10 mouse cellular contexts compared by ENCODE assay signal in the genomic region with DNA sequence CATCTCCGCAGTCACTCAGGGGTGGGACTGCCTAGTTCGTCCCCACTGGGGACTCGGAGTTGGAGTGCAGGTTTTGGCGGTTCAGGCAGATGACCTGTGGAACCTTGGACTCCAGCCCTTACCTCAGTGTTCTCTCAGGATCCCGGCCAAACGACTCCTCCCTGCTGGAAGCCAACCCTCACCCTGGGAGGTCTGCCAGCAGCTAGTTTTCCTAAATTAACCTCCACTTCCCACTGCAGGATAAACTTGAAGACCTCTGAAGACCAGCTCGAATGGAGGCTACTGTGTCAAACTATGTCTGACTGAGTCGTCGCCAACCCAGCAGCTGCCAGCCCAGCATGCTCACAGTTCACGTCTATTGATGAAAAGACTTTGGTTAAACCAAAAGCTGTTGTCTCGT.
DNase-seq lines count a peak whose midpoint lies in the region; ATAC-seq and TF ChIP-seq lines count a peak whose summit lies in the region.
"Had no signal": no experiment of that assay in that cellular context is flagged by ENCODE, and none has a peak within 500 bp of the region (broad histone marks: within the 10 kb centered on the region; RNA-seq: fewer than 3 reads in every experiment).

No protein-coding gene starts in this region.

- H3K4me2 ChIP-seq in heart, embryonic 15.5 days, result no peak overlapping the region
- no peak overlapping the region for H3K4me2 ChIP-seq in lung, embryonic 16.5 days (ENCODE audit: low read depth, low read length)
- H3K4me2 ChIP-seq in midbrain, embryonic 15.5 days, result no peak overlapping the region
- no peak overlapping the region for H3K4me2 ChIP-seq in forebrain, postnatal 0 days (ENCODE audit: low read depth)
- H3K4me2 ChIP-seq: embryonic facial prominence, embryonic 13.5 days; stomach, embryonic 15.5 days had no signal

- 31% methylated on average over 11 of the region's 11 CpGs for WGBS in heart, embryonic 15.5 days
- 51% methylated on average over 11 of the region's 11 CpGs for WGBS in lung, embryonic 16.5 days
- WGBS in midbrain, embryonic 15.5 days, result 64% methylated on average over 11 of the region's 11 CpGs
- 55% methylated on average over 11 of the region's 11 CpGs for WGBS in forebrain, postnatal 0 days

- ATAC-seq in heart, embryonic 15.5 days (replicated peaks; ENCODE audit: insufficient number of reproducible peaks, insufficient read depth, low FRiP score, low read depth), result peak; percentile 55; the same call in 1 of the 2 replicates
- peak; percentile 12; the same call in 1 of the 2 replicates for ATAC-seq in lung, embryonic 16.5 days (ENCODE audit: low read depth)
- no peak for ATAC-seq in midbrain, embryonic 15.5 days (replicated peaks)
- no peak for ATAC-seq in forebrain, postnatal 0 days

- no peaks in the 10 kb centered on the region for H3K9me3 ChIP-seq in heart, embryonic 15.5 days (replicated peaks)
- no peaks in the 10 kb centered on the region for H3K9me3 ChIP-seq in lung, embryonic 16.5 days (ENCODE audit: control insufficient read depth, low read length)
- H3K9me3 ChIP-seq in midbrain, embryonic 15.5 days, result no peaks in the 10 kb centered on the region
- no peaks in the 10 kb centered on the region for H3K9me3 ChIP-seq in forebrain, postnatal 0 days (ENCODE audit: low read length)
- H3K9me3 ChIP-seq: stomach, embryonic 15.5 days had no signal

- H3K36me3 ChIP-seq in heart, embryonic 15.5 days, result no peaks in the 10 kb centered on the region
- H3K36me3 ChIP-seq in lung, embryonic 16.5 days (ENCODE audit: control insufficient read depth, insufficient read depth, low read length), result no peaks in the 10 kb centered on the region
- no peaks in the 10 kb centered on the region for H3K36me3 ChIP-seq in midbrain, embryonic 15.5 days (replicated peaks)
- no peaks in the 10 kb centered on the region for H3K36me3 ChIP-seq in forebrain, postnatal 0 days (ENCODE audit: insufficient read depth)
- H3K36me3 ChIP-seq: embryonic facial prominence, embryonic 13.5 days; stomach, embryonic 15.5 days had no signal

- TF ChIP-seq CTCF in forebrain, postnatal 0 days (IDR thresholded peaks at IDR 0.05; ENCODE audit: low read depth), result no peak

- H3K9ac ChIP-seq in heart, embryonic 15.5 days, result no peak overlapping the region
- H3K9ac ChIP-seq in lung, embryonic 16.5 days (ENCODE audit: low read length), result no peak overlapping the region
- no peak overlapping the region for H3K9ac ChIP-seq in midbrain, embryonic 15.5 days
- H3K9ac ChIP-seq in forebrain, postnatal 0 days, result no peak overlapping the region
- H3K9ac ChIP-seq: embryonic facial prominence, embryonic 13.5 days; stomach, embryonic 15.5 days had no signal

- H3K27me3 ChIP-seq in heart, embryonic 15.5 days, result no peaks in the 10 kb centered on the region
- H3K27me3 ChIP-seq in lung, embryonic 16.5 days (ENCODE audit: control insufficient read depth, insufficient read depth, low read depth, low read length), result no peaks in the 10 kb centered on the region
- H3K27me3 ChIP-seq in midbrain, embryonic 15.5 days (replicated peaks), result no peaks in the 10 kb centered on the region
- no peaks in the 10 kb centered on the region for H3K27me3 ChIP-seq in forebrain, postnatal 0 days (ENCODE audit: insufficient read depth, low read length)
- H3K27me3 ChIP-seq: embryonic facial prominence, embryonic 13.5 days; stomach, embryonic 15.5 days had no signal

- peaks cover 6% of the 10 kb centered on the region for H3K4me1 ChIP-seq in heart, embryonic 15.5 days (replicated peaks)
- no peaks in the 10 kb centered on the region; the same call in 1 of the 2 replicates for H3K4me1 ChIP-seq in lung, embryonic 16.5 days (replicated peaks; ENCODE audit: control insufficient read depth, insufficient read depth, low read length)
- peaks cover 4% of the 10 kb centered on the region; the same call in 1 of the 2 replicates for H3K4me1 ChIP-seq in midbrain, embryonic 15.5 days
- H3K4me1 ChIP-seq in forebrain, postnatal 0 days (ENCODE audit: insufficient read depth), result no peaks in the 10 kb centered on the region
- H3K4me1 ChIP-seq: stomach, embryonic 15.5 days had no signal

- peak; percentile 14 for DNase-seq in adrenal gland, adult 8-10 months
- DNase-seq in cerebellum, adult 11 months, result peak; percentile 64
- no peak for DNase-seq in frontal cortex, postnatal 36 days (ENCODE audit: low spot score in 2 of 2)
- no peak for DNase-seq in forebrain, postnatal 0 days

- no peak overlapping the region for H3K27ac ChIP-seq in heart, embryonic 15.5 days
- no peak overlapping the region for H3K27ac ChIP-seq in lung, embryonic 16.5 days (ENCODE audit: low read length)
- no peak overlapping the region for H3K27ac ChIP-seq in midbrain, embryonic 15.5 days
- H3K27ac ChIP-seq in forebrain, postnatal 0 days (ENCODE audit: low read depth, low read length), result no peak overlapping the region
- H3K27ac ChIP-seq: embryonic facial prominence, embryonic 13.5 days; layer of hippocampus, adult 2 months; stomach, embryonic 15.5 days had no signal

- no peak overlapping the region for H3K4me3 ChIP-seq in heart, embryonic 15.5 days
- no peak overlapping the region for H3K4me3 ChIP-seq in lung, embryonic 16.5 days (ENCODE audit: low read length)
- no peak overlapping the region for H3K4me3 ChIP-seq in midbrain, embryonic 15.5 days
- no peak overlapping the region for H3K4me3 ChIP-seq in forebrain, postnatal 0 days (ENCODE audit: low read depth, low read length)
- H3K4me3 ChIP-seq: embryonic facial prominence, embryonic 13.5 days; layer of hippocampus, adult 2 months; stomach, embryonic 15.5 days had no signal

Comparison
In these comparisons a context has a peak if more than half of its experiments do, and no peak if none do; other contexts are left out.
1. DNase-seq: peak in adrenal gland, adult 8-10 months (single experiment) and cerebellum, adult 11 months (single experiment); none in frontal cortex, postnatal 36 days (0 of 2) and forebrain, postnatal 0 days (single experiment).
2. ATAC-seq: peak in heart, embryonic 15.5 days (single experiment) and lung, embryonic 16.5 days (single experiment); none in midbrain, embryonic 15.5 days (single experiment) and forebrain, postnatal 0 days (single experiment).